Mouse (Mus musculus) embryonic fibroblast, embryonic 13.5 days (primary cell): Measurements from ENCODE around the gene Acad11.

Experiments
- CTCF ChIP-seq: IDR thresholded peaks from 2 replicates; pipeline ENCODE4 v1.5.1; 2011; ENCODE audit warnings: mild to moderate bottlenecking, control low read depth, low read length, moderate library complexity, borderline replicate concordance; ENCODE audit not compliant: insufficient read depth
- POLR2A ChIP-seq: IDR thresholded peaks from 2 replicates; pipeline ENCODE4 v1.6.1; 2011; ENCODE audit warnings: low read depth, mild to moderate bottlenecking, control low read depth, low read length, moderate library complexity

- TF ChIP-seq CTCF: no peak
- TF ChIP-seq POLR2A: no peak
Measured at GRCm38 (mm10) chr9:104029861-104030260, 33.3 kb upstream of the Acad11 start.
